Mouse (Mus musculus) lung, adult 2 months (tissue): ENCODE results near the gene Pitx1. TPM values are rescaled to one million over a fixed set of nuclear protein-coding genes. Genes with fewer than 3 reads are reported as not detected.

Experiments
- DNase-seq: peaks from one replicate; pipeline ENCODE4 v3.0.0; 2022
- H3K4me1 ChIP-seq: fragments of 200-500 bp; 2 replicates; pipeline ENCODE4 v1.6.1; 2011; ENCODE audit warnings: low read length; ENCODE audit not compliant: control insufficient read depth, insufficient read depth
- H3K4me3 ChIP-seq: fragments of 200-500 bp; replicated peaks from 2 replicates; pipeline ENCODE3; 2011; ENCODE audit warnings: low read depth, mild to moderate bottlenecking, control low read depth, low read length; ENCODE audit errors: extremely low read depth
- CTCF ChIP-seq: fragments of 200-500 bp; IDR thresholded peaks from 2 replicates; pipeline ENCODE4 v1.5.1; 2011; ENCODE audit warnings: mild to moderate bottlenecking, low read length, control low read depth; ENCODE audit not compliant: insufficient read depth
- POLR2A ChIP-seq: fragments of 200-500 bp; IDR thresholded peaks from 2 replicates; pipeline ENCODE4 v1.6.1; 2011; ENCODE audit warnings: low read depth, mild to moderate bottlenecking, control low read depth, low read length, borderline replicate concordance; ENCODE audit errors: extremely low read depth
- WGBS: fragments of 180-500 bp; shearing (Covaris S2); methylation state at CpG from one replicate; pipeline ENCODE4 v1.1.7; 2018; 5-methylcytosine and 5-hydroxymethylcytosine counted together
- polyA plus RNA-seq: library from polyadenylated mRNA; depleted of rRNA; stranded (reverse); fragments of >200 nt; gene quantifications from 2 replicates; pipeline ENCODE4 v1.2.3, GENCODE M21; 2012; rRNA removed

Pitx1 gene
- polyA plus RNA-seq: 0.14 and 26.6 TPM in 2 replicates

GRCm38 (mm10) chr13:55836142-55836625 lies at the start of gene Pitx1:
Gene Pitx1 (minus strand): TSS chr13:55836192.
- no peak for DNase-seq
- Histone ChIP-seq H3K4me1 (no peaks in the 10 kb centered on the region), H3K4me3 (no peak within 1 kb of the TSS)
- no peak for TF ChIP-seq POLR2A
- TF ChIP-seq CTCF: no peak
- 4% methylated on average over 35 of the region's 36 CpGs for WGBS

GRCm38 (mm10) chr13:55881431-55882202 lies 45.6 kb upstream of the Pitx1 start:
- DNase-seq: no peak
- H3K4me3 ChIP-seq: no peak overlapping the region
- 52% methylated on average over 16 of the region's 16 CpGs for WGBS
- H3K4me1 ChIP-seq: no peaks in the 10 kb centered on the region
- no peak for TF ChIP-seq CTCF

DNA sequence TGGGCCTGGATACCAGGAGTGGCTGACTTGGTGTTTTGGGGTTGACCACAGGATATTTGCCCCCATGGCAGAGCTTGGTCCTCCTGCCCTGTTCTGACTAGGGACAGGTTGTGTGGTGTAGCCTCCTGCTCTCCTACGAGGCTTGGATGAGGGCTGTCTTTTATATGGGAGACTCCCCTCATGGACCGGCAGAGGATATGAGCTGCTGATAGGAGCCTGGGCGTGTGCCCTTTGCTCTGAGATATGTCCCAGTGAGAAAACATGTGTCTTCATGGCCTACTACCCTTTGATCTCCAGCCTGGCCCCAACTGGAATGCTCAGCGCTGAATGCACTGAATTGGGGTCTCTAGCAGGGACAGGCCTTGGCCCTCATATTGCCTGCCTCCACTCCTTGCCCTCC lies 42.4 kb upstream of the Pitx1 start:
- no peak for DNase-seq
- no peak for TF ChIP-seq CTCF
- TF ChIP-seq POLR2A: no peak
- 84% methylated on average over 4 of the region's 4 CpGs for WGBS
- no peak overlapping the region for H3K4me3 ChIP-seq
- no peaks in the 10 kb centered on the region for H3K4me1 ChIP-seq

DNA sequence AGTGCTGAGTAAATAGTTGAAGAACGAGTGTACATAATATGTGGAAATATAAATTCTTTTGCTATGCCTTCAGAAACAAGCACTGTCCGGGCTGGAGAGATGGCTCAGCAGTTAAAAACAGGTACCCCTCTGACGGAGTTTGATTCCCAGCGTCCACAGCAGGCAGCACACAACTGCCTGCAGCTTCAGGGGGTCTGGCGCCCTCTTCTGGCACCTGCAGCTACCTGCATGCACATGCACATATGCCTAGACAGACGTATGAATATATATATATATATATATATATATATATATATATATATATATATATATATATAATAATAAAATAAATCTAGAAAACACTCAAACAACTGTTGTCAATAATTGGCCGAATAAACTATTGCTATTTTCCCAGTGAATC lies 35.4 kb upstream of the Pitx1 start:
- Histone ChIP-seq H3K4me3 (no peak overlapping the region), H3K4me1 (no peaks in the 10 kb centered on the region)
- no peak for DNase-seq
- WGBS: 72% methylated on average over 7 of the region's 7 CpGs
- TF ChIP-seq CTCF: no peak
- no peak for TF ChIP-seq POLR2A

DNA sequence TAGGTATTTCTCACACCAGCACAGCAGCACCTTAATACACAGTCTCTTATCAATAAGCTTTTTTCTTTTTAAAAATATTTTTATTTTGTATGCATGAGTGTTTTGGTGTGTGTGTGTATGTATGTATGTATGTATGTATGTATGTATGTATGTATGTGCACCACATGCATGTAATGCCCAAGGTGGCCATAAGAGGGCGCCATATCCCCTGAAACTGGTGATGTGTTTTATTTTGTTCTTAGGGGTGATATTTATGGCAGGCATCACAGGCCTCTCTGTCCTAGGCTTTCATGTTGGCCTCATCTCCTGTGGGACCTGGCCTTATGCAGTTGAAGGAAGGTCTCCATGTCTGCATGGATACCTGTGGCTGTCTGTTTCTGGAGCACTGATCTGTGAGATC lies 34.0 kb upstream of the Pitx1 start:
- DNase-seq: no peak
- Histone ChIP-seq H3K4me3 (no peak overlapping the region), H3K4me1 (no peaks in the 10 kb centered on the region)
- no peak for TF ChIP-seq POLR2A
- TF ChIP-seq CTCF: no peak
- WGBS: 76% methylated on average over 1 of the region's 1 CpGs

GRCm38 (mm10) chr13:55867540-55868103 lies 31.6 kb upstream of the Pitx1 start:
- no peak for DNase-seq
- WGBS: 37% methylated on average over 13 of the region's 13 CpGs
- TF ChIP-seq CTCF (no peak), POLR2A (no peak)

DNA sequence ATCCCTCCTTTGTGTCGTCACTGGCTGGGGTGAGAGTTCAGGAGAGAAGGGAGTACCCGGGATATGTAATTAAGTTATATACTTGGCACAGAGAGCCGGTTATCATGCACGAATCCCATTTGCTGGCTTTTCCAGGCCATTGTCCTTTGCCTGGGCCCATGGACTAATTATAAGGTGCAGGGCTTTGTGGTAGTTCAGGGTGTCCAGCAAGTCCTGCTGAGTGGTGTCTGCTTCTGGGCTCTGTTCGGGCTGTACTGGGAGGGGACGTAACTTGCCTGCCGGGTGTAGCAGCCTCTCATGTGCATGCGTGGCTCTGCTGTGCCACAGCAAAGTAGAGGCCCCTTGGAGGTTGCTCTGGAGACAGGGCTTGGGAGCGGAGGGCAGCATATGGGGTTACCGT lies 24.5 kb upstream of the Pitx1 start:
- TF ChIP-seq POLR2A (no peak), CTCF (no peak)
- no peaks in the 10 kb centered on the region for H3K4me1 ChIP-seq
- WGBS: 80% methylated on average over 10 of the region's 10 CpGs
- DNase-seq: no peak
- H3K4me3 ChIP-seq: no peak overlapping the region

More at GRCm38 (mm10) chr13:55867540-55868103, 31.6 kb upstream of the Pitx1 start:
- Histone ChIP-seq H3K4me3 (no peak overlapping the region), H3K4me1 (no peaks in the 10 kb centered on the region)

DNA sequence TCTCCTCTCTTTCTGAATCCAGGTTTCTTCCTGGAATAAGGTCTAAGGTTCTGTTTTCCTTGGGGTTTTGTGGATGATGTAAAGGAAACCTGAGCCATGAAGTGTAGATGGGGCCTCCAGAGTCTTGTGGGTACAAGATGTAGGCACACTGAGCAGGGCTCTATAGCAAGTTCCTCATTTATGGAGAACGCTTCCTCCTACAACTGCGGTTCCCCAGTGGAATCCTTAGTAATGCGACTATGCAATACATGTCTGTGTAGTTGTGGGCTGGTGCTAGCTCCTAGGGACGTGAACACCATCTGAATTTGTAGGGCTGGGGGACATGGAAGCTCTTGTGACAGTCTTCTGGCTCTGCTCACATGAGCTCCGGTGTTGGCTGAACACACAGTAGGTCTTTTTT lies 22.5 kb upstream of the Pitx1 start:
- Histone ChIP-seq H3K4me3 (no peak overlapping the region), H3K4me1 (no peaks in the 10 kb centered on the region)
- no peak for DNase-seq
- WGBS: 85% methylated on average over 5 of the region's 5 CpGs
- no peak for TF ChIP-seq CTCF
- TF ChIP-seq POLR2A: no peak

GRCm38 (mm10) chr13:55855793-55856192 lies 19.8 kb upstream of the Pitx1 start:
- WGBS: 55% methylated on average over 7 of the region's 7 CpGs
- TF ChIP-seq POLR2A (no peak), CTCF (no peak)
- no peaks in the 10 kb centered on the region for H3K4me1 ChIP-seq
- no peak for DNase-seq
- H3K4me3 ChIP-seq: no peak overlapping the region

GRCm38 (mm10) chr13:55852205-55852604 lies 16.2 kb upstream of the Pitx1 start:
- 0 out of 2 replicates have a peak, but pooled peaks cover 4% of the 10 kb centered on the region for H3K4me1 ChIP-seq
- WGBS: 75% methylated on average over 3 of the region's 3 CpGs

More at GRCm38 (mm10) chr13:55852205-55852604, 16.2 kb upstream of the Pitx1 start:
- H3K4me3 ChIP-seq: no peak overlapping the region
- DNase-seq: no peak
- no peak for TF ChIP-seq CTCF
- TF ChIP-seq POLR2A: no peak
